Mouse (Mus musculus) limb, embryonic 12.5 days (tissue): ENCODE results near the gene Rnf224. TPM values are rescaled to one million over a fixed set of nuclear protein-coding genes. Genes with fewer than 3 reads are reported as not detected.

Experiments used
- ATAC-seq: fragments of 200-750 bp; cut with Nextera tagmentation; 2 replicates; pipeline ENCODE4 v1.8.0; 2017; ENCODE audit warnings: low read depth, moderate TSS enrichment; ENCODE audit not compliant: insufficient number of reproducible peaks, insufficient read depth, low FRiP score, low TSS enrichment
- H3K27ac ChIP-seq: fragments of 300-500 bp; sonication (generic); 2 replicates; pipeline ENCODE4 v1.5.1; 2016; ENCODE audit warnings: mild to moderate bottlenecking, moderate library complexity
- H3K27me3 ChIP-seq: fragments of 300-500 bp; sonication (generic); 2 replicates; pipeline ENCODE4 v1.6.1; 2016; ENCODE audit warnings: mild to moderate bottlenecking, moderate library complexity
- H3K36me3 ChIP-seq: fragments of 300-500 bp; sonication (generic); 2 replicates; pipeline ENCODE4 v1.6.1; 2016; ENCODE audit warnings: mild to moderate bottlenecking, moderate library complexity
- H3K4me1 ChIP-seq: fragments of 300-500 bp; sonication (generic); replicated peaks from 2 replicates; pipeline ENCODE4 v1.6.1; 2016
- H3K4me2 ChIP-seq: fragments of 300-500 bp; sonication (generic); 2 replicates; pipeline ENCODE4 v1.6.1; 2016; ENCODE audit warnings: mild to moderate bottlenecking, moderate library complexity
- H3K4me3 ChIP-seq: fragments of 300-500 bp; sonication (generic); replicated peaks from 2 replicates; pipeline ENCODE4 v1.5.1; 2016; ENCODE audit warnings: mild to moderate bottlenecking
- H3K9ac ChIP-seq: fragments of 300-500 bp; sonication (generic); replicated peaks from 2 replicates; pipeline ENCODE4 v1.6.1; 2016; ENCODE audit warnings: mild to moderate bottlenecking, moderate library complexity
- H3K9me3 ChIP-seq: fragments of 300-500 bp; sonication (generic); 2 replicates; pipeline ENCODE4 v1.6.1; 2016; ENCODE audit warnings: mild to moderate bottlenecking, moderate library complexity
- WGBS: fragments of 180-500 bp; shearing (Covaris S2); methylation state at CpG from one replicate; pipeline ENCODE4 v1.1.7; 2016; 5-methylcytosine and 5-hydroxymethylcytosine counted together
- polyA plus RNA-seq: library from polyadenylated mRNA; unstranded; fragments of >200 nt; fragmentation: Nextera tagmentation; extraction: Ambion mirVana; gene quantifications from 2 replicates; pipeline ENCODE4 v1.2.1, GENCODE M21; 2016

The Rnf224 gene
- polyA plus RNA-seq, 1 experiment from 2014 or later, result not detected

GRCm38 (mm10) chr2:25255284-25255779, 18.7 kb upstream of the Rnf224 start, which contains the start of gene Tmem203:
Gene Tmem203, plus strand, starts transcription at chr2:25255439.
- H3K36me3 ChIP-seq, result peaks cover 23% of the 10 kb centered on the region
- peak within 1 kb of the TSS; percentile 97 for H3K4me2 ChIP-seq
- H3K27ac ChIP-seq, result peak within 1 kb of the TSS; percentile 64
- H3K9me3 ChIP-seq, result no peaks in the 10 kb centered on the region
- peak; percentile 57; the same call in 1 of the 2 replicates for ATAC-seq
- H3K27me3 ChIP-seq, result no peaks in the 10 kb centered on the region
- H3K9ac ChIP-seq, result peak within 1 kb of the TSS; percentile 75
- WGBS, result under 1% methylated on average over 39 of the region's 39 CpGs
- peak within 1 kb of the TSS; percentile 79 for H3K4me3 ChIP-seq
- H3K4me1 ChIP-seq, result peaks cover 15% of the 10 kb centered on the region

- 80% methylated on average over 1 of the region's 1 CpGs for WGBS
- Histone ChIP-seq H3K27me3 (no peaks in the 10 kb centered on the region), H3K9ac (no peak overlapping the region)
Measured at GRCm38 (mm10) chr2:25252331-25252730, 15.7 kb upstream of the Rnf224 start.

GRCm38 (mm10) chr2:25246183-25247072, 9.8 kb upstream of the Rnf224 start, which contains the start of gene AL732309.1:
Gene AL732309.1, minus strand, starts transcription at chr2:25246863.
- no peak for ATAC-seq
- Histone ChIP-seq H3K4me3 (no peak within 1 kb of the TSS), H3K27ac (no peak within 1 kb of the TSS), H3K36me3 (peaks cover 60% of the 10 kb centered on the region), H3K9me3 (no peaks in the 10 kb centered on the region), H3K4me2 (no peak within 1 kb of the TSS), H3K27me3 (peaks cover 31% of the 10 kb centered on the region), H3K9ac (no peak within 1 kb of the TSS; the same call in 1 of the 2 replicates), H3K4me1 (peaks cover 13% of the 10 kb centered on the region)
- 84% methylated on average over 10 of the region's 10 CpGs for WGBS

More at GRCm38 (mm10) chr2:25252331-25252730, 15.7 kb upstream of the Rnf224 start:
- Histone ChIP-seq H3K4me1 (peaks cover 15% of the 10 kb centered on the region), H3K4me2 (no peak overlapping the region), H3K4me3 (no peak overlapping the region), H3K27ac (no peak overlapping the region), H3K9me3 (no peaks in the 10 kb centered on the region), H3K36me3 (peaks cover 53% of the 10 kb centered on the region)
- no peak for ATAC-seq

- Histone ChIP-seq H3K9ac (no peak overlapping the region), H3K4me3 (no peak overlapping the region), H3K4me1 (peaks cover 24% of the 10 kb centered on the region), H3K4me2 (no peak overlapping the region), H3K36me3 (peaks cover 37% of the 10 kb centered on the region; the same call in 1 of the 2 replicates), H3K9me3 (no peaks in the 10 kb centered on the region), H3K27me3 (peaks cover 43% of the 10 kb centered on the region), H3K27ac (no peak overlapping the region)
- WGBS, result 91% methylated on average over 4 of the region's 4 CpGs
- no peak for ATAC-seq
Measured at GRCm38 (mm10) chr2:25244144-25244543, 7.6 kb upstream of the Rnf224 start.

- Histone ChIP-seq H3K9me3 (no peaks in the 10 kb centered on the region), H3K27me3 (peaks cover 48% of the 10 kb centered on the region), H3K9ac (no peak overlapping the region), H3K4me1 (peaks cover 24% of the 10 kb centered on the region), H3K27ac (no peak overlapping the region), H3K4me3 (no peak overlapping the region), H3K36me3 (peaks cover 29% of the 10 kb centered on the region; the same call in 1 of the 2 replicates), H3K4me2 (no peak overlapping the region)
- WGBS, result 78% methylated on average over 8 of the region's 8 CpGs
- no peak for ATAC-seq
Measured at GRCm38 (mm10) chr2:25243342-25243741, 6.8 kb upstream of the Rnf224 start.

- Histone ChIP-seq H3K9ac (peak within 1 kb of the TSS; percentile 67), H3K4me3 (peak within 1 kb of the TSS; percentile 56), H3K27ac (no peak within 1 kb of the TSS), H3K4me1 (peaks cover 24% of the 10 kb centered on the region), H3K36me3 (peaks cover 17% of the 10 kb centered on the region; the same call in 1 of the 2 replicates), H3K9me3 (no peaks in the 10 kb centered on the region), H3K27me3 (peaks cover 56% of the 10 kb centered on the region), H3K4me2 (peak within 1 kb of the TSS; percentile 96)
- WGBS, result 0% methylated on average over 57 of the region's 59 CpGs
- no peak for ATAC-seq
Measured at GRCm38 (mm10) chr2:25242101-25242506, 5.5 kb upstream of the Rnf224 start, which contains the start of the genes Rnf208 and Cysrt1. Gene Rnf208, plus strand, starts transcription at chr2:25242255. Gene Cysrt1, minus strand, starts transcription at chr2:25242452.

GRCm38 (mm10) chr2:25241438-25241775, 4.8 kb upstream of the Rnf224 start:
- Histone ChIP-seq H3K9me3 (no peaks in the 10 kb centered on the region), H3K27me3 (peaks cover 59% of the 10 kb centered on the region), H3K4me1 (peaks cover 24% of the 10 kb centered on the region), H3K36me3 (peaks cover 14% of the 10 kb centered on the region; the same call in 1 of the 2 replicates), H3K4me2 (peak overlapping the region; percentile 96), H3K9ac (0 out of 2 replicates have a peak overlapping the region, but pooled peaks have one; percentile 67), H3K27ac (no peak overlapping the region), H3K4me3 (peak overlapping the region; percentile 56)
- 14% methylated on average over 6 of the region's 6 CpGs for WGBS
- ATAC-seq, result peak; percentile 28; the same call in 1 of the 2 replicates

GRCm38 (mm10) chr2:25240723-25241437, 4.3 kb upstream of the Rnf224 start:
- peak; percentile 79 for ATAC-seq

GRCm38 (mm10) chr2:25240310-25240709, 3.7 kb upstream of the Rnf224 start:
- H3K4me2 ChIP-seq, result peak overlapping the region; percentile 96
- no peaks in the 10 kb centered on the region for H3K9me3 ChIP-seq
- H3K4me1 ChIP-seq, result peaks cover 24% of the 10 kb centered on the region
- peaks cover 66% of the 10 kb centered on the region for H3K27me3 ChIP-seq
- peak overlapping the region; percentile 38; the same call in 1 of the 2 replicates for H3K9ac ChIP-seq
- no peak for ATAC-seq
- H3K36me3 ChIP-seq, result peaks cover 3% of the 10 kb centered on the region; the same call in 1 of the 2 replicates
- H3K4me3 ChIP-seq, result peak overlapping the region; percentile 56
- H3K27ac ChIP-seq, result no peak overlapping the region
- whole genome bisulfite sequencing, result 52% methylated on average over 8 of the region's 8 CpGs

More at GRCm38 (mm10) chr2:25240723-25241437, 4.3 kb upstream of the Rnf224 start:
- H3K27ac ChIP-seq, result no peak overlapping the region
- H3K27me3 ChIP-seq, result peaks cover 64% of the 10 kb centered on the region
- H3K9me3 ChIP-seq, result no peaks in the 10 kb centered on the region
- WGBS, result 2% methylated on average over 29 of the region's 29 CpGs
- peak overlapping the region; percentile 38; the same call in 1 of the 2 replicates for H3K9ac ChIP-seq
- H3K36me3 ChIP-seq, result peaks cover 8% of the 10 kb centered on the region; the same call in 1 of the 2 replicates
- peaks cover 24% of the 10 kb centered on the region for H3K4me1 ChIP-seq
- H3K4me2 ChIP-seq, result peak overlapping the region; percentile 96
- peak overlapping the region; percentile 56 for H3K4me3 ChIP-seq

- no peak for ATAC-seq
- Histone ChIP-seq H3K9ac (no peak overlapping the region), H3K4me3 (no peak overlapping the region), H3K9me3 (no peaks in the 10 kb centered on the region), H3K4me2 (no peak overlapping the region), H3K27me3 (peaks cover 67% of the 10 kb centered on the region), H3K27ac (no peak overlapping the region), H3K36me3 (no peaks in the 10 kb centered on the region), H3K4me1 (peaks cover 24% of the 10 kb centered on the region)
- WGBS, result 85% methylated on average over 3 of the region's 3 CpGs
Measured at GRCm38 (mm10) chr2:25239766-25240165, 3.2 kb upstream of the Rnf224 start.
